Mouse (Mus musculus): ENCODE measurements around the gene Slc5a9. TPM values are rescaled to one million over a fixed set of nuclear protein-coding genes. Genes with fewer than 3 reads are reported as not detected.

The Slc5a9 gene
- total and polyA plus RNA-seq, 3 experiments: not detected

GRCm38 (mm10) chr4:111866701-111867100 is 36.0 kb downstream of the Slc5a9 start:
- Histone ChIP-seq H3K27ac (ENCODE audit: control insufficient read depth, low read depth, low read length) (no peak overlapping the region), H3K36me3 (ENCODE audit: control insufficient read depth in 1 of 2, insufficient read depth in 2 of 2, low read length in 2 of 2) (no peaks in the 10 kb centered on the region), H3K9ac (ENCODE audit: control insufficient read depth, low read depth, low read length, poor library complexity, severe bottlenecking) (no peak overlapping the region), H3K79me2 (ENCODE audit: control insufficient read depth, insufficient read depth, low read length, poor library complexity) (no peaks in the 10 kb centered on the region), H3K9me3 (replicated peaks; ENCODE audit: insufficient read depth, low read length) (no peaks in the 10 kb centered on the region), H3K27me3 (ENCODE audit: control insufficient read depth in 1 of 2, insufficient read depth in 2 of 2, low read length in 2 of 2) (no peaks in the 10 kb centered on the region), H3K4me1 (ENCODE audit: control insufficient read depth in 1 of 2, insufficient read depth in 2 of 2, low read length in 2 of 2) (no peaks in the 10 kb centered on the region), H3K4me3 (ENCODE audit: control insufficient read depth in 1 of 2, insufficient read depth in 1 of 2, low read depth in 2 of 2, low read length in 2 of 2) (no peak overlapping the region)
- TF ChIP-seq GATA1 (IDR thresholded peaks at IDR 0.05; ENCODE audit: low read depth, low read length): no peak
- TF ChIP-seq CHD1 (IDR thresholded peaks at IDR 0.05; ENCODE audit: low read depth, low read length): no peak
- no peak for TF ChIP-seq CTCF (IDR thresholded peaks at IDR 0.05 in 2 of 3, conservative IDR thresholded peaks at IDR 0.05 in 1 of 3; ENCODE audit: control insufficient read depth in 1 of 3, insufficient read depth in 1 of 3, low read depth in 2 of 3, low read length in 3 of 3, poor library complexity in 1 of 3, severe bottlenecking in 1 of 3)
- TF ChIP-seq E2F4 (IDR thresholded peaks at IDR 0.05; ENCODE audit: borderline replicate concordance, low read depth, low read length): no peak
- TF ChIP-seq MAFK (IDR thresholded peaks at IDR 0.05; ENCODE audit: borderline replicate concordance, low read depth, low read length): no peak
- TF ChIP-seq USF2 (IDR thresholded peaks at IDR 0.05; ENCODE audit: borderline replicate concordance in 1 of 2, insufficient read depth in 1 of 2, low read depth in 1 of 2, low read length in 2 of 2): no peak
- TF ChIP-seq ELF1 (IDR thresholded peaks at IDR 0.05; ENCODE audit: low read depth, low read length): no peak
- TF ChIP-seq KAT2A (conservative IDR thresholded peaks at IDR 0.05; ENCODE audit: low read depth, low read length): no peak
- TF ChIP-seq CHD2 (IDR thresholded peaks at IDR 0.05; ENCODE audit: low read length): no peak
- no peak for TF ChIP-seq ETS1 (IDR thresholded peaks at IDR 0.05; ENCODE audit: low read depth, low read length)
- no peak for TF ChIP-seq RAD21 (IDR thresholded peaks at IDR 0.05; ENCODE audit: low read depth, low read length)
- TF ChIP-seq UBTF (IDR thresholded peaks at IDR 0.05; ENCODE audit: borderline replicate concordance, insufficient read depth, low read depth, low read length): no peak
- no peak for TF ChIP-seq POLR2AphosphoS2 (IDR thresholded peaks at IDR 0.05; ENCODE audit: low read length)
- no peak for TF ChIP-seq TBP (IDR thresholded peaks at IDR 0.05; ENCODE audit: low read depth, low read length)
- DNase-seq (ENCODE audit: low read depth, low spot score): no peak

GRCm38 (mm10) chr4:111852626-111853025 is 50.1 kb downstream of the Slc5a9 start:
- Histone ChIP-seq H3K27ac (ENCODE audit: control insufficient read depth, low read depth, low read length) (no peak overlapping the region), H3K27me3 (ENCODE audit: control insufficient read depth in 1 of 2, insufficient read depth in 2 of 2, low read length in 2 of 2) (no peaks in the 10 kb centered on the region), H3K9ac (ENCODE audit: control insufficient read depth, low read depth, low read length, poor library complexity, severe bottlenecking) (no peak overlapping the region), H3K9me3 (replicated peaks; ENCODE audit: insufficient read depth, low read length) (no peaks in the 10 kb centered on the region), H3K36me3 (ENCODE audit: control insufficient read depth in 1 of 2, insufficient read depth in 2 of 2, low read length in 2 of 2) (no peaks in the 10 kb centered on the region), H3K79me2 (ENCODE audit: control insufficient read depth, insufficient read depth, low read length, poor library complexity) (no peaks in the 10 kb centered on the region), H3K4me1 (ENCODE audit: control insufficient read depth in 1 of 2, insufficient read depth in 2 of 2, low read length in 2 of 2) (no peaks in the 10 kb centered on the region), H3K4me3 (ENCODE audit: control insufficient read depth in 1 of 2, insufficient read depth in 1 of 2, low read depth in 2 of 2, low read length in 2 of 2) (no peak overlapping the region)
- no peak for TF ChIP-seq NRF1 (IDR thresholded peaks at IDR 0.05; ENCODE audit: insufficient read depth, low read depth, low read length, poor library complexity, severe bottlenecking)
- DNase-seq (ENCODE audit: low read depth, low spot score): no peak

GRCm38 (mm10) chr4:111838882-111839281 is 63.8 kb downstream of the Slc5a9 start:
- H3K4me3 ChIP-seq (ENCODE audit: control insufficient read depth in 1 of 2, insufficient read depth in 1 of 2, low read depth in 2 of 2, low read length in 2 of 2): no peak overlapping the region
- no peaks in the 10 kb centered on the region for H3K79me2 ChIP-seq (ENCODE audit: control insufficient read depth, insufficient read depth, low read length, poor library complexity)
- H3K27ac ChIP-seq (ENCODE audit: control insufficient read depth, low read depth, low read length): no peak overlapping the region
- DNase-seq (ENCODE audit: low read depth, low spot score): no peak
- H3K36me3 ChIP-seq (ENCODE audit: control insufficient read depth in 1 of 2, insufficient read depth in 2 of 2, low read length in 2 of 2): no peaks in the 10 kb centered on the region
- H3K4me1 ChIP-seq (ENCODE audit: control insufficient read depth in 1 of 2, insufficient read depth in 2 of 2, low read length in 2 of 2): no peaks in the 10 kb centered on the region
- TF ChIP-seq POLR2AphosphoS2 (IDR thresholded peaks at IDR 0.05; ENCODE audit: low read length) (no peak), ZMIZ1 (IDR thresholded peaks at IDR 0.05; ENCODE audit: low read depth, low read length) (no peak), CHD1 (IDR thresholded peaks at IDR 0.05; ENCODE audit: low read depth, low read length) (no peak), MAFK (IDR thresholded peaks at IDR 0.05; ENCODE audit: borderline replicate concordance, low read depth, low read length) (no peak), POLR2A (IDR thresholded peaks at IDR 0.05; ENCODE audit: control insufficient read depth in 1 of 2, insufficient read depth in 1 of 2, low read depth in 1 of 2, low read length in 2 of 2, poor library complexity in 1 of 2) (no peak), RAD21 (IDR thresholded peaks at IDR 0.05; ENCODE audit: low read depth, low read length) (no peak), RCOR1 (IDR thresholded peaks at IDR 0.05; ENCODE audit: low read depth, low read length) (no peak), EP300 (IDR thresholded peaks at IDR 0.05; ENCODE audit: low read depth in 1 of 2, low read length in 2 of 2) (no peak), USF1 (IDR thresholded peaks at IDR 0.05; ENCODE audit: low read depth, low read length) (no peak), GATA1 (IDR thresholded peaks at IDR 0.05; ENCODE audit: low read depth, low read length) (no peak), POLR2AphosphoS5 (IDR thresholded peaks at IDR 0.05; ENCODE audit: borderline replicate concordance, low read depth, low read length) (no peak), MYB (IDR thresholded peaks at IDR 0.05; ENCODE audit: low read depth, low read length) (no peak), JUND (IDR thresholded peaks at IDR 0.05; ENCODE audit: low read depth, low read length) (no peak), ZKSCAN1 (IDR thresholded peaks at IDR 0.05; ENCODE audit: low read depth, low read length) (no peak)
- H3K9ac ChIP-seq (ENCODE audit: control insufficient read depth, low read depth, low read length, poor library complexity, severe bottlenecking): no peak overlapping the region
- no peaks in the 10 kb centered on the region for H3K9me3 ChIP-seq (replicated peaks; ENCODE audit: insufficient read depth, low read length)
- H3K27me3 ChIP-seq (ENCODE audit: control insufficient read depth in 1 of 2, insufficient read depth in 2 of 2, low read length in 2 of 2): no peaks in the 10 kb centered on the region
